Mouse (Mus musculus) liver, embryonic 13.5 days (tissue): Measurements from ENCODE around the gene Hpd. TPM values are rescaled to one million over a fixed set of nuclear protein-coding genes. Genes with fewer than 3 reads are reported as not detected.
A peak's percentile ranks its signal among the peaks of the same experiment; 100 is the strongest.
"Not testable (repeated sequence)": the region's sequence is repeated elsewhere in the genome, so short reads cannot be mapped to it uniquely, and the experiment has no call there.

Experiments used
- ATAC-seq: fragments of 200-750 bp; cut with Nextera tagmentation; 2 replicates; pipeline ENCODE4 v1.8.0; 2017; ENCODE audit warnings: low read depth, mild to moderate bottlenecking, moderate number of reproducible peaks, moderate library complexity
- DNase-seq: peaks from one replicate; pipeline ENCODE4 v3.0.0; 2022
- H3K27ac ChIP-seq: fragments of 300-500 bp; sonication (generic); 2 replicates; pipeline ENCODE4 v1.5.1; 2015; ENCODE audit warnings: moderate library complexity, mild to moderate bottlenecking, inconsistent platforms
- H3K27me3 ChIP-seq: fragments of 300-500 bp; sonication (generic); 2 replicates; pipeline ENCODE4 v1.6.1; 2015; ENCODE audit warnings: mild to moderate bottlenecking, inconsistent platforms
- H3K36me3 ChIP-seq: fragments of 300-500 bp; sonication (generic); 2 replicates; pipeline ENCODE4 v1.6.1; 2015; ENCODE audit warnings: mild to moderate bottlenecking, inconsistent platforms
- H3K4me1 ChIP-seq: fragments of 300-500 bp; sonication (generic); replicated peaks from 2 replicates; pipeline ENCODE4 v1.6.1; 2015; ENCODE audit warnings: inconsistent platforms
- H3K4me2 ChIP-seq: fragments of 300-500 bp; sonication (generic); 2 replicates; pipeline ENCODE4 v1.6.1; 2015; ENCODE audit warnings: inconsistent platforms, mild to moderate bottlenecking, moderate library complexity
- H3K4me3 ChIP-seq: fragments of 300-500 bp; sonication (generic); replicated peaks from 2 replicates; pipeline ENCODE4 v1.5.1; 2015; ENCODE audit warnings: mild to moderate bottlenecking, inconsistent platforms
- H3K9ac ChIP-seq: fragments of 300-500 bp; sonication (generic); 2 replicates; pipeline ENCODE4 v1.6.1; 2015; ENCODE audit warnings: mild to moderate bottlenecking, inconsistent platforms
- H3K9me3 ChIP-seq: fragments of 300-500 bp; sonication (generic); replicated peaks from 2 replicates; pipeline ENCODE4 v1.6.1; 2016; ENCODE audit warnings: inconsistent platforms
- WGBS: fragments of 180-500 bp; shearing (Covaris S2); methylation state at CpG from one replicate; pipeline ENCODE4 v1.1.7; 2015; ENCODE audit not compliant: insufficient replicate concordance; 5-methylcytosine and 5-hydroxymethylcytosine counted together
- polyA plus RNA-seq: library from polyadenylated mRNA; unstranded; fragments of >200 nt; fragmentation: Nextera tagmentation; extraction: Ambion mirVana; gene quantifications from 2 replicates; pipeline ENCODE4 v1.2.1, GENCODE M21; 2015

The Hpd gene
- polyA plus RNA-seq = 12.4 and 15.2 TPM in 2 replicates

DNA sequence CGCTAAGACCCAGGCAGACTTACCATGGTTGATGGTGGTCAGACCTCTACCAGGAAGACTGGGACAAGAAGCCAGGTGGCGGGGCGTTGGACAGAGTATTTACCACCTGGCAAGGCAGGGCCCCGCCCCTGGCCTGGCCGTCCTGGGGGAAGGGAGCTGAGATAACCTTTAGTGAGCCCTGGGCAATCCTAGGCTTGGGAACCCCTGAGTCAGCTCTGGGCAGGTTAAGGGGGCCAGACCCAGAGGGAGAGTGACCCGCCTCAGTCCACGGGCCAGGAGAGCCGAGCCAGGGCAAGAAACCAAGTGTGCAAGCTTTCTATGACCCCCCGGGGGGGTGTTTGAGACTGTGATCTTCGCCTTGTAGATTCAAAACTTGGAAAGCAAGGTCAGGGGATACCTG lies at the start of gene Hpd:
TSS of gene Hpd (minus strand) at position 77 of the 400 bp plus-strand sequence.
- peaks cover 7% of the 10 kb centered on the region; the same call in 1 of the 2 replicates for H3K4me1 ChIP-seq
- ATAC-seq (no peak; the same call in 1 of the 2 replicates), DNase-seq (no peak)
- peak within 1 kb of the TSS; percentile 63 for H3K27ac ChIP-seq
- 65% methylated on average over 10 of the region's 10 CpGs for WGBS
- no peak within 1 kb of the TSS for H3K4me3 ChIP-seq
- H3K36me3 ChIP-seq = no peaks in the 10 kb centered on the region
- peaks cover 21% of the 10 kb centered on the region for H3K27me3 ChIP-seq
- H3K9ac ChIP-seq = no peak within 1 kb of the TSS
- 0 out of 2 replicates have a peak within 1 kb of the TSS, but pooled peaks have one; percentile 33 for H3K4me2 ChIP-seq
- H3K9me3 ChIP-seq = no peaks in the 10 kb centered on the region

DNA sequence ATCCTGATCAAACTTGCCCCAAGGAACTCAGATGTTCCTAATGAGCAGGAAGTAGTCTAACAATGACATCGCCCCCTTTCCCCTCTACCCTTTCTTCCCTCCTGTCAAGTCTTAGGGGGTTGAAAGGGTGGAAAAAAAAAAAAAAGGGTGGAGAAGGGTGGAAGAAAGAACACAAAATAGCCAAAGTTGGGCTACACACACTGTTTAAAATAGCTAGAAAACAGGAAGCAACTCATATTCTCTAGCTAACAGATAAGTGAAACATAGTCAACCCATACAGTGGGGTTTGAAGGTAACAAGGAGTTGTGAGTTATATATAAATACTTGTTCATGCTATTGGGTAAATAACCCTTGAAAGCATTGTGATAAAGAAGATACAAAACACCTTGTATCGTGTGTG lies 49.7 kb upstream of the Hpd start:
- Histone ChIP-seq H3K27me3 (no peaks in the 10 kb centered on the region), H3K4me1 (peaks cover 58% of the 10 kb centered on the region), H3K9ac (no peak overlapping the region), H3K27ac (no peak overlapping the region), H3K36me3 (peaks cover 44% of the 10 kb centered on the region), H3K4me2 (no peak overlapping the region), H3K9me3 (no peaks in the 10 kb centered on the region), H3K4me3 (no peak overlapping the region)
- DNase-seq (no peak), ATAC-seq (no peak)
- 52% methylated on average over 2 of the region's 2 CpGs for WGBS

DNA sequence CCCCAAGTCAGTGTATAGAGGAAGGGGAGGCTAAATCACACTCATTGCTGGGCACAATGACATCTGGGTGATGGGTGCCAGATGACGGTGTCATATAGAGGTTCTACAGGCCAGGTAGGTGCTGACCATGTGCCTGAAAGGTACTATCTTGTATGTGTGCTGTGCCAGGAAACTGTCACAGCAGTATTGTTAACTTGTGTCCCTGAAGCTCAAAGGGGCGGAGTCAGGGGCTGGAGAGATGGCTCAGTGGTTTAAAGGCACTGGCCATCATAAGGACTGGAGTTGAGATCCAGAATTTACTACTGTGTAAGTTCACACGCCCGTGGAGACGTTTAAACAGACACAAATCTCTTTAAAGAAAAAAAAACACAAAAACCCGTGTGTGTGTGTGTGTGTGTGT lies 46.8 kb upstream of the Hpd start:
- Histone ChIP-seq H3K27me3 (no peaks in the 10 kb centered on the region), H3K27ac (0 out of 2 replicates have a peak overlapping the region, but pooled peaks have one; percentile 30), H3K4me2 (peak overlapping the region; percentile 85), H3K9me3 (no peaks in the 10 kb centered on the region), H3K9ac (peak overlapping the region; percentile 95), H3K36me3 (peaks cover 16% of the 10 kb centered on the region), H3K4me1 (peaks cover 70% of the 10 kb centered on the region), H3K4me3 (peak overlapping the region; percentile 91)
- DNase-seq = no peak
- 76% methylated on average over 6 of the region's 6 CpGs for WGBS
- no peak for ATAC-seq

DNA sequence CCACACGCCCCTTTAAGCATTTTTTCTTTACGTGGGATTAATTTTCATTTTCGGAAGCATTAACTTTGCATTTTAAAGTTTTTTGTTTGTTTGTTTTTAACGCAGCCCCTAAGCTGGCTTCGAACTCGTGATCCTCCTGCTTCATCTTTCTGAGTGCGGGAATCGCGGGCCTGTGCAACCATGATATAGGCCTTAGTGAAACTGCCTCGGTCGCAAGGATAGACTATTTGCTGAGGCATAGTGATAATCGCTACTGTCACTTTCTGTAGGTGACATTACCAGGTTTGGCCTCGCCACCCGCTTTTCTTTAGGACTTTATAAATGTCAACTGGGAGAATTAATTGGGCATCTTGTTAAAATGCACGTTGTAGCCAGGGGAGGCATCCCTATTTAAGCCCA lies 46.0 kb upstream of the Hpd start:
- peak overlapping the region; percentile 95 for H3K9ac ChIP-seq
- ATAC-seq (no peak), DNase-seq (no peak)
- H3K36me3 ChIP-seq = peaks cover 16% of the 10 kb centered on the region; the same call in 1 of the 2 replicates
- H3K27me3 ChIP-seq = no peaks in the 10 kb centered on the region
- H3K9me3 ChIP-seq = no peaks in the 10 kb centered on the region
- 5% methylated on average over 15 of the region's 15 CpGs for WGBS
- H3K4me2 ChIP-seq = peak overlapping the region; percentile 85
- H3K4me1 ChIP-seq = peaks cover 67% of the 10 kb centered on the region
- H3K4me3 ChIP-seq = peak overlapping the region; percentile 91
- peak overlapping the region; percentile 80 for H3K27ac ChIP-seq

DNA sequence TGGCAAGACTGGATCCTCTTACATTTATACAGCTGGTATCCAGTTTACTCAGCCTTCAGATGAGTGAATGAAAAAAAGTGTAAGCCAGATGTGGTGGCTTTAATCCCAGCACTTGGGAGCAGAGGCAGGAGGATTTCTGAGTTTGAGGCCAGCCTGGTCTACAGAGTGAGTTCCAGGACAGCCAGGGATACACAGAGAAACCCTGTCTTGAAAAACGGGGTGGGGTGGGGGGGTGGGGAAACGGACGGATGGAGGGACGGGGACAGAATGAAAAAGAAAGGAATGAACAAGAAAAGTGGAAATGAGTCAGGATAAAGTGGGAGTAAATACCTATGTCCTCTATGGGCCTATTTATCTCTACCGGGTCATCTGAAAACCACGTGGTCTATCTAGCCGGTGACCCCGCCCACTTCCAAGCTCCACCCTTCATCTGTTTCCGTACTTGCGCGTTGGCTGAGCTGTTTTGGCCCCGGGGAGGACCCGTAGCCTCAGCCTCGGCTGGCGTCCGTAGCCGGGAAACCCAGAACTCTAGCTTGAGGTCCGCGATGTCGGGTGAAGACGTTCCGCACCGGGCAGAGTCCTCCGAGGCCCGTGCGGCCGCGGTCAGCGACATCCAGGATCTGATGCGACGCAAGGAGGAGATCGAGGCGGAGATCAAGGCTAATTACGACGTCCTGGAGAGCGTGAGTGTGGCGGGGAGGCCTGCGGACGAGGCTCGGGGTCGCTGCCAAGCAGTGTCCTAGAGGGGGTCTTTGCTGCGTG lies 45.4 kb upstream of the Hpd start:
- H3K9me3 ChIP-seq = no peaks in the 10 kb centered on the region
- WGBS = 2% methylated on average over 42 of the region's 42 CpGs
- H3K4me3 ChIP-seq = peak overlapping the region; percentile 91
- DNase-seq = peak; percentile 95
- peak; percentile 82 for ATAC-seq
- H3K4me2 ChIP-seq = peak overlapping the region; percentile 85
- H3K9ac ChIP-seq = peak overlapping the region; percentile 95
- H3K36me3 ChIP-seq = peaks cover 16% of the 10 kb centered on the region; the same call in 1 of the 2 replicates
- no peaks in the 10 kb centered on the region for H3K27me3 ChIP-seq
- peaks cover 67% of the 10 kb centered on the region for H3K4me1 ChIP-seq
- H3K27ac ChIP-seq = peak overlapping the region; percentile 80

DNA sequence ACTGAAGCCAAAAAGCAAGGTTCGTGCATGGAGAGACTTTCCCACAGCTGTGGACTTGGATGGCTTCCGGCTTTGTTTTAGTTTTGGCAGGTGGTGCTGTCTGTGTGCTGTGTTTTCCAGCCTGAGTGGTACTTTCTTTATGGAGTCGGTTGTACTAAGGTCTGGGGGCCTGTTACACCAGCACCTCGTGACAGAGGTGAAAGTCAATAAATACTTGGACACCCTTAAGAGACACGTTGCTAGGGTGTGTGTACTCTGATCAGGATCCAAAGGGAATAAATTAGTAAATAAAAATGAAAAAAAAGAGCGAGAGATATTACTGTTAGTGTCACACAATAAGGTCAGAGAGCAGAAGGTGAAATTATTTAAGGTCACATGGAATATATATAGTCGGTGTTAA lies 44.3 kb upstream of the Hpd start:
- ATAC-seq (no peak), DNase-seq (no peak)
- Histone ChIP-seq H3K4me3 (no peak overlapping the region), H3K27me3 (no peaks in the 10 kb centered on the region), H3K9ac (no peak overlapping the region), H3K9me3 (no peaks in the 10 kb centered on the region), H3K36me3 (peaks cover 13% of the 10 kb centered on the region; the same call in 1 of the 2 replicates), H3K4me1 (peaks cover 65% of the 10 kb centered on the region), H3K4me2 (no peak overlapping the region), H3K27ac (0 out of 2 replicates have a peak overlapping the region, but pooled peaks have one; percentile 30)
- WGBS = 83% methylated on average over 7 of the region's 7 CpGs

DNA sequence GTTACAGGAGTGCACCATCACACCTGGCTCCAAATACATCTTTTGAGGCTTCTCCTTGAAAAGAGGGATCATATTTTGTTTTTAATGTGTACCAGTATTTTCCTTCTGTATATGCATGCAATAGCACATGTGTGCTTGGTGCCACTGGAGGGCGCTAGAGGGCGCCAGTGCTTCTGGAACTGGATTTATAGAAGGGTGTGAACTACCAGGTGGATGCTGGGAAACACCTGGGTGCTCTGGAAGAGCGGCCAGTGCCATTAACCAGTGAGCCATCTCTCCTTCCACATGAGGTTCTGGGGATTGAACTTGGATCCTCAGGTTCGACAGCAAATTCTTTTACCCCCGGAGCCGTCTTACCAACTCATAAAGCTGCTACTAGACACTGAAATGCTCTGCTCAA lies 41.3 kb upstream of the Hpd start:
- Histone ChIP-seq H3K27ac (peak overlapping the region; percentile 78), H3K4me1 (peaks cover 48% of the 10 kb centered on the region)
- 52% methylated on average over 6 of the region's 6 CpGs for WGBS
- H3K27me3 ChIP-seq, ATAC-seq, H3K9ac ChIP-seq, DNase-seq, H3K36me3 ChIP-seq, H3K4me3 ChIP-seq, H3K4me2 ChIP-seq, H3K9me3 ChIP-seq: not testable (repeated sequence)

DNA sequence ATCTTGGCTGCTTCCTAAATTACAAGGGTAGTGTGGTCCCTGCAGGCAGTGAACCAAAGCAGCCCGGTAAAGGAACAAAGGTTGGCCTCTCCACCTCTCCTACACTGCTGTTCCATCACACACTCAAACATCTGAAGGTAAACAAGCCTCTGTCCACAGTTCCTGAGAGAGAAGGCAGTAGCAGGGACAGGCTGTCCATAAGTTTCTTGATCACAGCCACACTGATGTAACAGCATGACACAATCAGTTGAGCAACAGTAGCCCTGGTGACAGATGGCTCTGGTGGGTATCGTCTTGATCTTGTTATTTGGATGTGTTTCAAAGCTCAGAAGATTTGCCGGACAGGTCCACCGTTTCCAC lies 40.5 kb upstream of the Hpd start:
- Histone ChIP-seq H3K4me2 (peak overlapping the region; percentile 49), H3K9ac (peak overlapping the region; percentile 34; the same call in 1 of the 2 replicates), H3K27ac (peak overlapping the region; percentile 92), H3K4me3 (no peak overlapping the region), H3K4me1 (peaks cover 43% of the 10 kb centered on the region), H3K27me3 (no peaks in the 10 kb centered on the region), H3K36me3 (no peaks in the 10 kb centered on the region), H3K9me3 (no peaks in the 10 kb centered on the region)
- peak; percentile 75 for ATAC-seq
- peak; percentile 44 for DNase-seq
- 16% methylated on average over 4 of the region's 4 CpGs for WGBS

DNA sequence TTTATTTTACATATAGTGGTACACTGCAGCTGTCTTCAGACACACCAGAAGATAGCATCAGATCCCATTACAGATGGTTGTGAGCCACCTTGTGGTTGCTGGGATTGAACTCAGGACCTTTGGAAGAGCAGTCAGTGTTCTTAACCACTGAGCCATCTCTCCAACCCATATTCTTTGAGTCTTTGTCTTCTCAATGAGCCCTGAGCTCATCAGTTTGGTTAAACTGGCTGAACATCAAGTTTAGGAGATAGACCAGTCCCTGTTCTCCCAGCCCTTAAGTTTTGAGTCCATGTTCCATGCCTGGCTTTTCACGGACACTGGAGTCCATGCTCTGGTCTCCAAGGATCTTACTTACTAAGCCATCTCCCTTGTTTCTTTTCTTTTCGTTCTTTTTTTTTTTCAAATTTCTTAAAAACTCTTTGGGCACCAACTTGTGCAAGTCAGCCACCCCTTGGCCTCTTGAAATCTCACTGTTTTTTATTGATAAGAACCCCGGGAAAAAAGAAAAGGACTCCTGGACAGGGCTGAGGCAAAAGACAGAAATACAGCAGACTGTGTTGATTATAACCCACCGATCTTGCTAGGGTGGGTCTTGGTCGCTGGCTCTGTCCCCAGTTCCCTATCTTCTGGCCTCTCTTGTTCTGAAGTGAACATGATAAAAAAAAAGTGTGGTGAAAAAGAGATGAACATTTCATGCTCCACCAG lies 40.0 kb upstream of the Hpd start:
- 30% methylated on average over 3 of the region's 5 CpGs for WGBS
- not testable (repeated sequence) for H3K4me3 ChIP-seq, DNase-seq, H3K9me3 ChIP-seq, H3K36me3 ChIP-seq, H3K27me3 ChIP-seq
- Histone ChIP-seq H3K4me2 (peak overlapping the region; percentile 49), H3K9ac (peak overlapping the region; percentile 47), H3K27ac (peak overlapping the region; percentile 92), H3K4me1 (peaks cover 39% of the 10 kb centered on the region)
- ATAC-seq = peak; percentile 91

DNA sequence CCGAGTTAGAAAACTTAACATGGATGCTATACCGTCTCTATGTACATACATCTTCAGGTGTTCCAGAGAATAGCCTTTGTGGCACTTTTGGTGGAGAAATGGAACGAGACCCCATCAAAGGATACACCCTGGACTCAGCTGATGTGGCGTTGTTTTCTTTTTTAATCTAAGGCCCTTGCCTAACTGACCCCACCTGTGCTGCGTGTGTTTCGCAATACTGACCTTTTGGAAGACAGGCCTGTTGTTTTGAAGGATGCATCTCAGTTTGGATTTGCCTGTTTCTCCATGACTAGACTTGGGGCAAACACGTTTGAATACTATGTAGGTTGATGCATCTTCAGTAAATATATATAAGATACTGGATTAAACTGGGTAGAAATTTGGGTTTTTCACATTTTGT lies 21.1 kb upstream of the Hpd start:
- not testable (repeated sequence) for H3K27me3 ChIP-seq, ATAC-seq, H3K36me3 ChIP-seq, DNase-seq, H3K9me3 ChIP-seq, H3K27ac ChIP-seq, H3K9ac ChIP-seq, H3K4me3 ChIP-seq, H3K4me2 ChIP-seq
- WGBS = 75% methylated on average over 7 of the region's 7 CpGs
- peaks cover 27% of the 10 kb centered on the region for H3K4me1 ChIP-seq

DNA sequence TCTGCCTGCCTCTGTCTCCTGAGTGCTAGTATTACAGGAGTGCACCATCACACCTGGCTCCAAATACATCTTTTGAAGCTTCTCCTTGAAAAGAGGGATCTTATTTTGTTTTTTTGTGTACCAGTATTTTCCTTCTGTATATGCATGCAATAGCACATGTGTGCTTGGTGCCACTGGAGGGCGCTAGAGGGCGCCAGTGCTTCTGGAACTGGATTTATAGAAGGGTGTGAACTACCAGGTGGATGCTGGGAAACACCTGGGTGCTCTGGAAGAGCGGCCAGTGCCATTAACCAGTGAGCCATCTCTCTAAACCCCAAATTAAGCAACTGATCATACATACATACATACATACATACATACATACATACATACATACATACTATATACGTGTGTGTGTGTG lies 20.2 kb upstream of the Hpd start:
- H3K4me2 ChIP-seq, H3K27me3 ChIP-seq, ATAC-seq, H3K4me3 ChIP-seq, DNase-seq, H3K9ac ChIP-seq, H3K36me3 ChIP-seq, H3K9me3 ChIP-seq: not testable (repeated sequence)
- 39% methylated on average over 4 of the region's 4 CpGs for WGBS
- peaks cover 31% of the 10 kb centered on the region for H3K4me1 ChIP-seq
- peak overlapping the region; percentile 61 for H3K27ac ChIP-seq
